Mouse (Mus musculus): ENCODE data around the gene Aspdh. TPM values are rescaled to one million over a fixed set of nuclear protein-coding genes. Genes with fewer than 3 reads are reported as not detected.

Aspdh gene
- polyA plus RNA-seq, 1 experiment from 2014 or later = 0.21 TPM

GRCm38 (mm10) chr7:44437933-44438332, 27.3 kb upstream of the Aspdh start:
- 69% methylated on average over 8 of the region's 8 CpGs for WGBS
- TF ChIP-seq EP300 (optimal IDR thresholded peaks at IDR 0.05) (no peak), CTCF (IDR thresholded peaks at IDR 0.05; ENCODE audit: low read depth) (no peak)
- Histone ChIP-seq H3K4me3 (ENCODE audit: low read depth, low read length) (no peak overlapping the region), H3K27ac (replicated peaks) (no peak overlapping the region), H3K27me3 (ENCODE audit: control insufficient read depth, insufficient read depth, low read length) (no peaks in the 10 kb centered on the region; the same call in 1 of the 2 replicates), H3K9ac (ENCODE audit: low read length) (no peak overlapping the region), H3K4me2 (replicated peaks; ENCODE audit: low read depth) (no peak overlapping the region), H3K4me1 (replicated peaks; ENCODE audit: control insufficient read depth, insufficient read depth) (no peaks in the 10 kb centered on the region), H3K9me3 (ENCODE audit: control insufficient read depth, low read length) (no peaks in the 10 kb centered on the region), H3K36me3 (ENCODE audit: control insufficient read depth, insufficient read depth, low read length) (no peaks in the 10 kb centered on the region)
- ATAC-seq (ENCODE audit: low FRiP score, low TSS enrichment) = no peak
- DNase-seq (ENCODE audit: low spot score) = no peak

DNA sequence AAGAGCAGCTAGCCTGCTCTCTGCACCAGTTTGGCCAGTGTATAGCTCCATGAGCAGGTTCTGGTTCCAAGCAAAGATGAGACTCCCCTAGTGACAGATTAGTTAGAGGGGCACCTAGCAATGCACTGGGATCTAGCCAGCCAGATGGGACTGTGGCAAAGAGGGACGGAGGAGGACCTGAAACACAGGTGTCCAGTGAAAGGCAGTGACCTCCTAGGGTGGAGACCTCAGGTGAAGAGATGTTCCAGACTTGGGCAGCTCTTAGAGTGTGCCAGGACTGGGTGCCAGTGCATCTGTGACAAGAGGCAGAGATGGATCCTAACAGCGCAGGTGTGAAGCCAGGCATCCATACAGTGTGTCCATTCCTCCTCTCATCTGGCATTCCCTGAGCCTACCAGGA, 25.5 kb upstream of the Aspdh start:
- H3K4me2 ChIP-seq (replicated peaks; ENCODE audit: low read depth) = no peak overlapping the region
- peaks cover 8% of the 10 kb centered on the region; the same call in 1 of the 2 replicates for H3K27me3 ChIP-seq (ENCODE audit: control insufficient read depth, insufficient read depth, low read length)
- ATAC-seq (ENCODE audit: low FRiP score, low TSS enrichment) (no peak), DNase-seq (ENCODE audit: low spot score) (no peak)
- TF ChIP-seq CTCF (IDR thresholded peaks at IDR 0.05; ENCODE audit: low read depth) (no peak), EP300 (optimal IDR thresholded peaks at IDR 0.05) (no peak)
- no peaks in the 10 kb centered on the region for H3K4me1 ChIP-seq (replicated peaks; ENCODE audit: control insufficient read depth, insufficient read depth)
- H3K9me3 ChIP-seq (ENCODE audit: control insufficient read depth, low read length) = no peaks in the 10 kb centered on the region
- H3K36me3 ChIP-seq (ENCODE audit: control insufficient read depth, insufficient read depth, low read length) = no peaks in the 10 kb centered on the region
- H3K27ac ChIP-seq (replicated peaks) = no peak overlapping the region
- H3K9ac ChIP-seq (ENCODE audit: low read length) = no peak overlapping the region
- no peak overlapping the region for H3K4me3 ChIP-seq (ENCODE audit: low read depth, low read length)
- WGBS = 68% methylated on average over 2 of the region's 2 CpGs

- no peaks in the 10 kb centered on the region for H3K9me3 ChIP-seq (ENCODE audit: control insufficient read depth, low read length)
- no peak for ATAC-seq (ENCODE audit: low FRiP score, low TSS enrichment)
- WGBS = 82% methylated on average over 1 of the region's 1 CpGs
- TF ChIP-seq EP300 (optimal IDR thresholded peaks at IDR 0.05) (no peak), CTCF (IDR thresholded peaks at IDR 0.05; ENCODE audit: low read depth) (no peak)
- no peak overlapping the region for H3K4me3 ChIP-seq (ENCODE audit: low read depth, low read length)
- H3K9ac ChIP-seq (ENCODE audit: low read length) = no peak overlapping the region
- H3K36me3 ChIP-seq (ENCODE audit: control insufficient read depth, insufficient read depth, low read length) = no peaks in the 10 kb centered on the region
- no peak for DNase-seq (ENCODE audit: low spot score)
- H3K4me1 ChIP-seq (replicated peaks; ENCODE audit: control insufficient read depth, insufficient read depth) = no peaks in the 10 kb centered on the region
- H3K27ac ChIP-seq (replicated peaks) = no peak overlapping the region
- H3K4me2 ChIP-seq (replicated peaks; ENCODE audit: low read depth) = no peak overlapping the region
- peaks cover 12% of the 10 kb centered on the region; the same call in 1 of the 2 replicates for H3K27me3 ChIP-seq (ENCODE audit: control insufficient read depth, insufficient read depth, low read length)
These were observed 24.7 kb upstream of the Aspdh start for GRCm38 (mm10) chr7:44440479-44440878.

DNA sequence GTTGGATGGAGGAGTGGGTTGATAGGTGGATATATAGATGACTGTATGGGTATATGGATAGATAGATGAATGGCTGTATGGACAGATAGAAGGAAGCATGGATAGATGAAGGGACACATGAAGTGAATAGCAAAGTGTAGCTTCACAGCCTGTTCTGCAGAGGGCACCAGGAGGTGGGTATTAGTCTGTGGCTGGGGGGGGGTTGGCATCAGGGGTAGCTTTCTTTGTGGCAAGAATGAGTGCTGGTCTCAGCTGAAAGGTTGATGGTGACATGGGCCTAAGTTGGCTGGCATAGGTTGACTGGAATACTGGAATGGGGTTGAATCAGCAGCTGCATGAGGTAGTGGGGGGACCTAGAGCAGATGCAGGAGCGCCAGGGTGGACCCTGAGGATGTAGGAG, 24.0 kb upstream of the Aspdh start:
- no peak for TF ChIP-seq CTCF (IDR thresholded peaks at IDR 0.05; ENCODE audit: low read depth)
- 0% methylated on average over 1 of the region's 1 CpGs for WGBS
- peaks cover 12% of the 10 kb centered on the region; the same call in 1 of the 2 replicates for H3K27me3 ChIP-seq (ENCODE audit: control insufficient read depth, insufficient read depth, low read length)
- H3K4me1 ChIP-seq (replicated peaks; ENCODE audit: control insufficient read depth, insufficient read depth) = no peaks in the 10 kb centered on the region
- H3K36me3 ChIP-seq (ENCODE audit: control insufficient read depth, insufficient read depth, low read length) = no peaks in the 10 kb centered on the region
- H3K27ac ChIP-seq (replicated peaks) = no peak overlapping the region
- DNase-seq (ENCODE audit: low spot score) (no peak), ATAC-seq (ENCODE audit: low FRiP score, low TSS enrichment) (no peak)
- no peak overlapping the region for H3K4me3 ChIP-seq (ENCODE audit: low read depth, low read length)
- H3K4me2 ChIP-seq (replicated peaks; ENCODE audit: low read depth) = no peak overlapping the region
- no peaks in the 10 kb centered on the region for H3K9me3 ChIP-seq (ENCODE audit: control insufficient read depth, low read length)
- H3K9ac ChIP-seq (ENCODE audit: low read length) = no peak overlapping the region

DNA sequence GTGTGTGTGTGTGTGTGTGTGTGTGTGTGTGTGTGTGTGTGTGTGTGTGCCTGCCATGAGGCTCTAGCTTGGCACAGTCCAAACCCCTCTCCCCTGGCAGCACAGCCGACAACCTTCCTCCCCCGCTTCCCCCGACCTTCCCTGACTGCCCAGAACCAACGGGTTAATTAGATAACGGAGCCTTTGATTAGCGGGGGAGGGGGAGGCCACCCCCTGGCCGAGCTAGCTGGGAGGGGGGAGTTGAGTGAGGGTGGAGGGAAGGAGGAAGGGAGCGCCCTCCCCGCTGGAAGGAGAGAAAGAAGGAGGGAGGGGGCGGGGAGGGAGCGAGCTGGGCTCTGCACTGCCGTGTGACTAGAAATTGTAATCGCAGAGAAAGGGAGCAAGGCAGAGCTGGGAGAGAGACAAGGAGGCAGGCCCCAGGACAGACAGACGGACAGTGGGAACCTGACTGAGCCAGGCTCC, 23.5 kb upstream of the Aspdh start:
- TF ChIP-seq EP300 (optimal IDR thresholded peaks at IDR 0.05) (no peak), CTCF (IDR thresholded peaks at IDR 0.05; ENCODE audit: low read depth) (no peak)
- Histone ChIP-seq H3K4me1 (replicated peaks; ENCODE audit: control insufficient read depth, insufficient read depth) (no peaks in the 10 kb centered on the region), H3K36me3 (ENCODE audit: control insufficient read depth, insufficient read depth, low read length) (no peaks in the 10 kb centered on the region), H3K4me2 (replicated peaks; ENCODE audit: low read depth) (0 out of 2 replicates have a peak overlapping the region, but pooled peaks have one; percentile 3), H3K9me3 (ENCODE audit: control insufficient read depth, low read length) (no peaks in the 10 kb centered on the region), H3K27me3 (ENCODE audit: control insufficient read depth, insufficient read depth, low read length) (peaks cover 12% of the 10 kb centered on the region; the same call in 1 of the 2 replicates), H3K9ac (ENCODE audit: low read length) (no peak overlapping the region), H3K4me3 (ENCODE audit: low read depth, low read length) (no peak overlapping the region), H3K27ac (replicated peaks) (no peak overlapping the region)
- WGBS = 1% methylated on average over 12 of the region's 14 CpGs
- ATAC-seq (ENCODE audit: low FRiP score, low TSS enrichment) = peak; percentile 22; the same call in 1 of the 2 replicates
- DNase-seq (ENCODE audit: low spot score) = peak; percentile 29

DNA sequence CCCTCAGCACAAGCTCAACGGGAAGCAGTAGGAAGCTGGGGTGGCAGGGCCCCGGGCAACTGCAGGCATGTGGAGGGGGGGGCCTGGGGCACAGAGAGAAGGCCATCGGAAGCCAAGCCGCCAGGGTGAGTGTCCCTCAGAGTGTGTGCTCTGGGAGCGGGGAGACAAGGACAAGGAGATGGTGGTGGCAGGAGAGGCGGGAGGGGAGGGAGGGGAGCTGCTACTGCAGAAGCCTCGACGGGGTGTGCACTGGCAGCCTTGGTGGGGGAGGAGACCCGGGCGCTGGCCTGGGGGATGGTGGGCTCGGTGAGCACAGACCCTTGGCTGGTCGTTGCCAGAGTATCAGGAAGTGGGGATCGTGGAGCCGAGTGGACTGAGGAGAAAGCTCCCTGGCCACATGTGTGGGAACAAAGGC, 22.8 kb upstream of the Aspdh start:
- Histone ChIP-seq H3K27ac (replicated peaks) (no peak overlapping the region), H3K4me2 (replicated peaks; ENCODE audit: low read depth) (no peak overlapping the region), H3K4me1 (replicated peaks; ENCODE audit: control insufficient read depth, insufficient read depth) (no peaks in the 10 kb centered on the region), H3K4me3 (ENCODE audit: low read depth, low read length) (peak overlapping the region; percentile 15; the same call in 1 of the 2 replicates), H3K27me3 (ENCODE audit: control insufficient read depth, insufficient read depth, low read length) (peaks cover 12% of the 10 kb centered on the region; the same call in 1 of the 2 replicates), H3K9me3 (ENCODE audit: control insufficient read depth, low read length) (no peaks in the 10 kb centered on the region), H3K36me3 (ENCODE audit: control insufficient read depth, insufficient read depth, low read length) (no peaks in the 10 kb centered on the region), H3K9ac (ENCODE audit: low read length) (0 out of 2 replicates have a peak overlapping the region, but pooled peaks have one; percentile 9)
- 2% methylated on average over 11 of the region's 14 CpGs for WGBS
- no peak for ATAC-seq (ENCODE audit: low FRiP score, low TSS enrichment)
- no peak for TF ChIP-seq CTCF (IDR thresholded peaks at IDR 0.05; ENCODE audit: low read depth)
- TF ChIP-seq EP300 (optimal IDR thresholded peaks at IDR 0.05) = no peak
- DNase-seq (ENCODE audit: low spot score) = no peak
